Mouse (Mus musculus): ENCODE measurements around the gene Rhot1. TPM values are rescaled to one million over a fixed set of nuclear protein-coding genes. Genes with fewer than 3 reads are reported as not detected.

Gene Rhot1
- polyA plus RNA-seq (2012), result 5.0 and 7.3 TPM in 2 replicates

GRCm38 (mm10) chr11:80208860-80209800 is at the start of gene Rhot1:
TSS of gene Rhot1 (plus strand) at chr11:80209019.

GRCm38 (mm10) chr11:80183705-80184255 is 25.0 kb upstream of the Rhot1 start, which contains the start of gene Rnf135:
TSS of gene Rnf135 (plus strand) at chr11:80183851.

GRCm38 (mm10) chr11:80300551-80301315 is 91.9 kb downstream of the Rhot1 start, which contains the start of gene Rhbdl3:
TSS of gene Rhbdl3 (plus strand) at chr11:80300912.

Other genes with a start within 250 kb of the Rhot1 start
- 3.8 and 4.0 TPM in 2 replicates for gene Utp6, start 246.6 kb upstream of the Rhot1 start, polyA plus RNA-seq (2012)
- gene Suz12, start 215.9 kb upstream of the Rhot1 start, polyA plus RNA-seq (2012), result 17.5 and 23.9 TPM in 2 replicates
- gene Crlf3, start 128.0 kb upstream of the Rhot1 start, polyA plus RNA-seq (2012), result 23.8 and 29.3 TPM in 2 replicates
- 2.6 and 3.1 TPM in 2 replicates for gene Atad5, start 119.6 kb upstream of the Rhot1 start, polyA plus RNA-seq (2012)
- gene Tefm, start 66.8 kb upstream of the Rhot1 start, polyA plus RNA-seq (2012), result 0.31 and 0.43 TPM in 2 replicates
- 0.47 and 0.50 TPM in 2 replicates for gene Adap2, start 54.9 kb upstream of the Rhot1 start, polyA plus RNA-seq (2012)
- gene Rnf135, start 25.2 kb upstream of the Rhot1 start, polyA plus RNA-seq (2012), result 3.9 and 4.9 TPM in 2 replicates
- 0.64 and 0.87 TPM in 2 replicates for gene Rhbdl3, start 91.9 kb downstream of the Rhot1 start, polyA plus RNA-seq (2012)
- 2.2 and 3.8 TPM in 2 replicates for gene 5730455P16Rik, start 169.0 kb downstream of the Rhot1 start, polyA plus RNA-seq (2012)
- 30.3 and 31.4 TPM in 2 replicates for gene Zfp207, start 174.3 kb downstream of the Rhot1 start, polyA plus RNA-seq (2012)
- 41.5 and 44.8 TPM in 2 replicates for gene Psmd11, start 219.6 kb downstream of the Rhot1 start, polyA plus RNA-seq (2012)